Mouse (Mus musculus) stomach, postnatal 0 days (tissue): ENCODE data around the gene Wdr38. TPM values are rescaled to one million over a fixed set of nuclear protein-coding genes. Genes with fewer than 3 reads are reported as not detected.

Experiments used
- ATAC-seq: fragments of 200-750 bp; cut with Nextera tagmentation; 2 replicates; pipeline ENCODE4 v1.8.0; 2017; ENCODE audit not compliant: low FRiP score, low TSS enrichment
- DNase-seq: peaks from one replicate; pipeline ENCODE4 v3.0.0-alpha.2; 2016; ENCODE audit warnings: low spot score
- H3K27ac ChIP-seq: fragments of 300-500 bp; sonication (generic); replicated peaks from 2 replicates; pipeline ENCODE4 v1.5.1; 2014; ENCODE audit warnings: mild to moderate bottlenecking, control low read depth
- H3K27me3 ChIP-seq: fragments of 300-500 bp; sonication (generic); 2 replicates; pipeline ENCODE4 v1.6.1; 2014; ENCODE audit warnings: low read length; ENCODE audit not compliant: control insufficient read depth, insufficient read depth
- H3K36me3 ChIP-seq: fragments of 300-500 bp; sonication (generic); 2 replicates; pipeline ENCODE4 v1.6.1; 2014; ENCODE audit warnings: low read length, mixed read lengths; ENCODE audit not compliant: control insufficient read depth, insufficient read depth
- H3K4me1 ChIP-seq: fragments of 300-500 bp; sonication (generic); replicated peaks from 2 replicates; pipeline ENCODE4 v1.6.1; 2014; ENCODE audit warnings: antibody characterized with exemption; ENCODE audit not compliant: control insufficient read depth, insufficient read depth
- H3K4me2 ChIP-seq: fragments of 300-500 bp; sonication (generic); replicated peaks from 2 replicates; pipeline ENCODE4 v1.6.1; 2014; ENCODE audit warnings: low read depth, mild to moderate bottlenecking, control low read depth, moderate library complexity
- H3K4me3 ChIP-seq: fragments of 300-500 bp; sonication (generic); 2 replicates; pipeline ENCODE4 v1.5.1; 2014; ENCODE audit warnings: low read depth, low read length, control low read depth
- H3K9ac ChIP-seq: fragments of 300-500 bp; sonication (generic); 2 replicates; pipeline ENCODE4 v1.6.1; 2014; ENCODE audit warnings: mild to moderate bottlenecking, low read length, control low read depth, mixed read lengths
- H3K9me3 ChIP-seq: fragments of 300-500 bp; sonication (generic); 2 replicates; pipeline ENCODE4 v1.6.1; 2016; ENCODE audit warnings: low read length; ENCODE audit not compliant: control insufficient read depth
- CTCF ChIP-seq: IDR thresholded peaks from 2 replicates; pipeline ENCODE4 v1.5.1; 2016; ENCODE audit warnings: antibody characterized with exemption, low read depth, mild to moderate bottlenecking, moderate library complexity
- EP300 ChIP-seq: optimal IDR thresholded peaks from 2 replicates; pipeline ENCODE3; 2016; ENCODE audit warnings: antibody characterized with exemption
- WGBS: fragments of 180-500 bp; shearing (Covaris S2); extraction: QIAGEN DNeasy Blood & Tissue Kit; methylation state at CpG from one replicate; pipeline ENCODE4 v1.1.7; 2014; 5-methylcytosine and 5-hydroxymethylcytosine counted together
- polyA plus RNA-seq: library from polyadenylated mRNA; unstranded; fragments of >200 nt; fragmentation: Nextera tagmentation; extraction: Ambion mirVana; gene quantifications from 2 replicates; pipeline ENCODE4 v1.2.1, GENCODE M21; 2015

Gene Wdr38
- polyA plus RNA-seq, 1 experiment from 2014 or later, result 0.81 TPM

DNA sequence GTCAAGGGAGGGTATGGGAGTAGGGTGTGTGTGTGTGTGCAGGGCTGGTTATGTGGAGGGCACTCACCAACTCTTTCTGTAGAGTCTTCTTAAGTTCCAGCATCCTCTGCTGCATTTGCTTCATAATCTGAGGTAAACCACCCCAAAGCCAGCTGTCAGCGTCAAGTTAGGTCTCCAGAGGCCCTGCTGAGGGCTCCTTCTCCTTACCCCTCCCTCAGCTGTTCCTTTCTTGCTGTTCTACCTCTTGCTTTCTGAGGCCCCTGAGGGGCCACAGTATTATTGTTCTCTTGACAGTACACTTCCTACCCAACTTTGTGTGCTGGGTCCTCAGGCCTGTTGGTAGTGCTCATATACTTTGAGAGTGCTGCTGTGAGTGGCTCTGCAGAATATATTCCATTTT is 22.7 kb downstream of the Wdr38 start:
- no peak for TF ChIP-seq CTCF
- TF ChIP-seq EP300, result no peak
- Histone ChIP-seq H3K27me3 (no peaks in the 10 kb centered on the region), H3K36me3 (peaks cover 64% of the 10 kb centered on the region), H3K9me3 (no peaks in the 10 kb centered on the region), H3K4me3 (no peak overlapping the region), H3K27ac (no peak overlapping the region), H3K4me1 (no peaks in the 10 kb centered on the region), H3K4me2 (no peak overlapping the region), H3K9ac (no peak overlapping the region)
- ATAC-seq, result no peak
- WGBS, result 81% methylated on average over 1 of the region's 1 CpGs
- no peak for DNase-seq

DNA sequence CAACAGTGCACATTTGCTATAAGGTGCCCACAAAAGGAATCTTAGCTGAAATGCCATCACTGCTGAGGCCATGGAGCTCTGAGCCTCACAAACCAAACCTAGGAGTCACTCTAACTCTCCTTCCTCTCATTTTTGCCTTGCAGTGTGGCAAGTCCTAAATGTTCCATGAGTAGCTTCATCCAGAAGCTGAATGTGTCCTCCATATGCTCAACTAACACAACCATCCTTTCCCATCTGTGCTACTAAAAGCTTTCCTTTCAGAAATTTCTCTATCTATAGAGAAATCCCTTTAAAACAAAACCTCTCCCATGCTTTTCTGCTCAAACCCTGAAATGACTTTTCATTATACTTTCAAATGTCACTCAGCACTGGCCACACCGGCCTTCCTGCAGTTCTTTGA is 34.3 kb downstream of the Wdr38 start:
- 97% methylated on average over 1 of the region's 1 CpGs for WGBS
- Histone ChIP-seq H3K4me2 (no peak overlapping the region), H3K9ac (no peak overlapping the region), H3K27me3 (no peaks in the 10 kb centered on the region), H3K36me3 (peaks cover 18% of the 10 kb centered on the region), H3K9me3 (no peaks in the 10 kb centered on the region), H3K27ac (no peak overlapping the region), H3K4me1 (no peaks in the 10 kb centered on the region), H3K4me3 (no peak overlapping the region)
- DNase-seq, result no peak
- ATAC-seq, result no peak
- TF ChIP-seq CTCF, result no peak
- no peak for TF ChIP-seq EP300

DNA sequence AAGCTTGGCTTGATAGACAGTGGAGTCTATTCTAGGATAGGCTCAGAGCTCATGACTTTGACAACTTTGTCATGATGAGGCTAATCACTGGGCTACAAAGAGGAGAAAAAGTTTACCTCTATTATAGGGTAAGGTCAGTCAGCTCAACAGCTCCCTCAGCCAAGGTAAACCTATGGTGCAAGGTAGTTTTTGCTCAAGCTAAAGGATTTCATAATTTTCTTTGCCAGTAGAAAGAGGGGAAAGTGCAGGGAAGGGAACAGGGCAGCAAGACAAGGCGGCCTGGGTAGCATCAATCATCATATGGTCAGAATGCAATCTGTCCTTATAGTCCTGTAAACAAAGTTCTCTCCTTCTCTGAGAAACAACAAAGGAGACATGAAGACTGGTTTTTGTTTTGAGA is 42.9 kb downstream of the Wdr38 start:
- H3K36me3 ChIP-seq, result peaks cover 14% of the 10 kb centered on the region
- H3K4me1 ChIP-seq, result no peaks in the 10 kb centered on the region
- TF ChIP-seq CTCF, result no peak
- no peak for TF ChIP-seq EP300
- ATAC-seq, result no peak
- H3K27me3 ChIP-seq, result no peaks in the 10 kb centered on the region
- H3K4me3 ChIP-seq, result no peak overlapping the region
- WGBS, result 98% methylated on average over 1 of the region's 1 CpGs
- H3K4me2 ChIP-seq, result no peak overlapping the region
- H3K9ac ChIP-seq, result no peak overlapping the region
- no peak for DNase-seq
- H3K27ac ChIP-seq, result no peak overlapping the region
- H3K9me3 ChIP-seq, result no peaks in the 10 kb centered on the region

DNA sequence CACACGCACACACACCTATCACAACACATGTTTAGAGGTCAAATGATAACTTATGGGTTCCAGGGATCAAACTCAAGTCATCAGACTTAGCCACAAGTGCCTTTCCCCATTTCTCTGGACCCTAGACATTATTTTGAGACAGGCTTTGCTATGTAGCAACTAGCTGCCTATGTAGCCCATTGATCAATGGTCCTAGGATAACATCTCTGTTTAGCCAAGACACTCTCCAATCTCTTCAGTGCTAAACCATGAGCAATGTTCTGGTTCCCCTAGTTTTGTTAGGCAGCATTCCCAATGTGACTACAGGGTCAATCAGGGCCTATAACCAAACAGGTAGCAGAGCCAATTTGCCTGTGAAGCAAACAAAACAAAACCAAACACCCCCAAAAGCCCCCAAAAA is 51.2 kb downstream of the Wdr38 start:
- H3K4me2 ChIP-seq, result no peak overlapping the region
- H3K4me3 ChIP-seq, result no peak overlapping the region
- H3K9ac ChIP-seq, result no peak overlapping the region
- DNase-seq (no peak), ATAC-seq (no peak)
- TF ChIP-seq EP300 (no peak), CTCF (no peak)
- no peaks in the 10 kb centered on the region for H3K27me3 ChIP-seq
- WGBS, result 95% methylated on average over 1 of the region's 1 CpGs
- H3K36me3 ChIP-seq, result peaks cover 9% of the 10 kb centered on the region
- no peaks in the 10 kb centered on the region for H3K4me1 ChIP-seq
- no peak overlapping the region for H3K27ac ChIP-seq
- H3K9me3 ChIP-seq, result no peaks in the 10 kb centered on the region

Other genes with a start within 250 kb of the Wdr38 start
- 0.59 and 1.2 TPM in 2 replicates for gene Nr6a1, start 69.8 kb upstream of the Wdr38 start, polyA plus RNA-seq
- 2.7 and 3.5 TPM in 2 replicates for gene Olfml2a, start 65.5 kb upstream of the Wdr38 start, polyA plus RNA-seq
- 136 and 142 TPM in 2 replicates for gene Arpc5l, start 7.9 kb downstream of the Wdr38 start, polyA plus RNA-seq
- 956 and 1,016 TPM in 2 replicates for gene Rpl35, start 8.1 kb downstream of the Wdr38 start, polyA plus RNA-seq
- 20.7 and 22.0 TPM in 2 replicates for gene Golga1, start 68.1 kb downstream of the Wdr38 start, polyA plus RNA-seq
- 2.6 and 3.3 TPM in 2 replicates for gene Scai, start 193.3 kb downstream of the Wdr38 start, polyA plus RNA-seq
- gene Ppp6c, start 229.0 kb downstream of the Wdr38 start, polyA plus RNA-seq, result 59.5 and 59.6 TPM in 2 replicates